Mouse (Mus musculus): ENCODE data around the gene Nat10.

Gene Nat10

GRCm38 (mm10) chr2:103760906-103761716, at the start of gene Nat10:
Gene Nat10, minus strand, starts transcription at chr2:103761270.
- peak; percentile 100 for DNase-seq (ENCODE audit: low read depth)

GRCm38 (mm10) chr2:103810412-103810811, 49.3 kb upstream of the Nat10 start:
- DNase-seq (ENCODE audit: low read depth) = no peak

GRCm38 (mm10) chr2:103808466-103808865, 47.4 kb upstream of the Nat10 start:
- DNase-seq (ENCODE audit: low read depth) = no peak

- DNase-seq (ENCODE audit: low read depth) = no peak
Measured at GRCm38 (mm10) chr2:103803770-103804530, 42.9 kb upstream of the Nat10 start.

GRCm38 (mm10) chr2:103802422-103802821, 41.4 kb upstream of the Nat10 start:
- DNase-seq (ENCODE audit: low read depth) = no peak

GRCm38 (mm10) chr2:103797491-103798009, 36.5 kb upstream of the Nat10 start, which contains the start of gene Caprin1:
Gene Caprin1, minus strand, starts transcription at chr2:103797649.
- peak; percentile 94 for DNase-seq (ENCODE audit: low read depth)

GRCm38 (mm10) chr2:103796861-103797466, 35.9 kb upstream of the Nat10 start:
- peak; percentile 88 for DNase-seq (ENCODE audit: low read depth)

- DNase-seq (ENCODE audit: low read depth) = no peak
Measured at GRCm38 (mm10) chr2:103796211-103796860, 35.3 kb upstream of the Nat10 start.

- DNase-seq (ENCODE audit: low read depth) = peak; percentile 83
Measured at GRCm38 (mm10) chr2:103795843-103796210, 34.8 kb upstream of the Nat10 start.

- DNase-seq (ENCODE audit: low read depth) = no peak
Measured at GRCm38 (mm10) chr2:103792009-103792408, 30.9 kb upstream of the Nat10 start.

GRCm38 (mm10) chr2:103785735-103786134, 24.7 kb upstream of the Nat10 start:
- DNase-seq (ENCODE audit: low read depth) = no peak

GRCm38 (mm10) chr2:103784621-103785020, 23.6 kb upstream of the Nat10 start:
- peak; percentile 72 for DNase-seq (ENCODE audit: low read depth)

GRCm38 (mm10) chr2:103762492-103762891, 1.4 kb upstream of the Nat10 start:
- DNase-seq (ENCODE audit: low read depth) = peak; percentile 13

GRCm38 (mm10) chr2:103761993-103762392, 923 bp upstream of the Nat10 start:
- no peak for DNase-seq (ENCODE audit: low read depth)

- DNase-seq (ENCODE audit: low read depth) = no peak
Measured at GRCm38 (mm10) chr2:103760421-103760820, 649 bp downstream of the Nat10 start.

- DNase-seq (ENCODE audit: low read depth) = no peak
Measured at GRCm38 (mm10) chr2:103755458-103756085, 5.5 kb downstream of the Nat10 start.

- no peak for DNase-seq (ENCODE audit: low read depth)
Measured at GRCm38 (mm10) chr2:103754614-103755013, 6.5 kb downstream of the Nat10 start.

GRCm38 (mm10) chr2:103751771-103752170, 9.3 kb downstream of the Nat10 start:
- DNase-seq (ENCODE audit: low read depth) = no peak

- DNase-seq (ENCODE audit: low read depth) = no peak
Measured at GRCm38 (mm10) chr2:103749091-103749490, 12.0 kb downstream of the Nat10 start.

- DNase-seq (ENCODE audit: low read depth) = no peak
Measured at GRCm38 (mm10) chr2:103747891-103748290, 13.2 kb downstream of the Nat10 start.

- DNase-seq (ENCODE audit: low read depth) = no peak
Measured at GRCm38 (mm10) chr2:103746761-103747160, 14.3 kb downstream of the Nat10 start.

Measured in naive thymus-derived CD4-positive, alpha-beta T cell, adult 2 months (primary cell).